Mouse (Mus musculus) retina, adult 2 months (tissue): ENCODE data around the gene Fam122a.

ENCODE experiments used
- DNase-seq: peaks from one replicate; pipeline ENCODE4 v3.0.0-alpha.2; 2012; ENCODE audit warnings: low read depth, low spot score

Gene Fam122a

DNA sequence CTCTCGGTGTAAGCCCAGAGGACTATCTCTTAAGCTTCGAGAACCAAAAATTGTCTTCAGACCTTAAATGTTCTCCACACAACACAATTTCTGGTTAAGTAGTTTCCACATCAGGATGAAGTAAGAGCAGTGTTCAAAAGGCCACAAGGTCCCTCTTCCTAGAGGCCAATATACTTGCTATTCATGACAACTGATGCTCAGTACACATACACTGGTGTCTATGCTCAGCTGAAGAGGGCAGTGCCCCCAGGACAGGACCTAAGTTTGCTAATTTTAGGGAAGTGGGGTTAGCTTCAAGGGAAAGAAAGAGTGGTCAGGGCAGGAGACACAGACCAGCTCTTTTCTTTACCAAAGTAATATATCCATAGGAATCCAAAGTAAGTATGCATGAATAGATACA is 45.8 kb downstream of the Fam122a start:
- no peak for DNase-seq

DNA sequence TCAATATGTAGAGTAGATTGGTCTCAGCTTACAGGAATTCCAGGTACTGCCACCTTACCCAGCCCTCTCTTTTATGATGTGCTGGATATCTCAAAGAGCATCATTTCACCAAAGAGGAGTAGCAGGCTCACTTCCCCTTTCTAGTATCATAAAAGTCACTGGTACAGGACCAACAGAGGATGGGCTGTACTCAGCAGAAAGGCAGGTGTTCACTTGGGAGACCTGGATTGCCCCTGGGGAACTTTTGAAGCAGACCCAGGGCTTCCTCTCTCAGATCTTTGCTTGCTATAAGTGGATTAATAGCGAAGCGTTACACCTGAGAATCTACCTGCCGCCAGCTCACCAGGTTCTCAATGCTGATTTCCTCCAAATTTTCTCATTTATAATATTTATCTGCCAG is 49.1 kb downstream of the Fam122a start:
- DNase-seq, result no peak

DNA sequence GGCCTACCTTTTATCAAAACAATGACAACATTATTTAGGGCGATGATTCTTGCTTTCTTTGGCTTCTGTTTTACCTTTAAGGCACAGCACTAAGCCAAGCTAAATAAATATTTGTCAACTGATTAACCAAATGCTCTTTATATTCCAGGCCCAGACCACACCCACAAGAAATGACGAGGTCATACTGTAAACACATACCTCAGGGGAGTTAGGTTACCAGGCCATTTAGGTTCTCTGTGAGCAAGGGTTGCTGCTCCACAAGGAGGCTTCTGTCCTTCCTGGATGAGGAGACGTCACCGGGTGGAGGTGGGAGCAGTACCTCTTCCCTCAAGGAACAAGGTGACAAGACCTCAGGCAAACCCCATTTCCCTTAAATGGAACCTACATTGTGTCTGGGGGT is 49.9 kb downstream of the Fam122a start:
- DNase-seq, result no peak

DNA sequence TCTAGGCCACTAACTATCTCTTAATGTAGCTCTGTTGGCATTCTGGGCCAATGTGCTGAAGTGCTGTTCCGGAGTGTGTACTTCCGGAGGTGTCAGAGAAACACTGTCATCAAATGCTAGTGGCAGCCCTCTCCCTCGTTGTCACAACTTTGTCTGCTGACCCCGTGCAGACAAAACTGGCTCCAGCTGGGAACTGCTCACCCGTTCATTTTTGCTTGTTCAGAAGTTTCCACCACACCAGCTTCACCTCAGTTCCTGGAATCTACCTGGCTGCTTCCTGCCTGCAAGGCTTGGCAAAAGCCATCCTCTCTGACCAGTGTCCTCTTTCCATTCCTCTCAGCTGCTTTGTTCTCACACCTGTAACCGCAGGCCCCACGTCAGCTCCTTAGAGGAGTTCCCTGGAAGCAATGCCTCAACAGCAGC is 50.4 kb downstream of the Fam122a start:
- DNase-seq, result no peak
